Mouse (Mus musculus) lung, postnatal 4 days (tissue): Measurements from ENCODE around the gene Manbal.

Experiments used
- DNase-seq, 2 experiments: peaks; one replicate each; pipeline ENCODE4 v3.0.0; 2021

The Manbal gene

GRCm38 (mm10) chr2:157437123-157437522 is 69.7 kb downstream of the Manbal start:
- no peak for DNase-seq

- DNase-seq: no peak
Measured at GRCm38 (mm10) chr2:157441363-157441762, 74.0 kb downstream of the Manbal start.
